Mouse (Mus musculus) thymus, adult 18-20 months (tissue): ENCODE data around the gene Erich6b.

Experiments
- DNase-seq, 2 experiments: peaks; one replicate each; pipeline ENCODE4 v3.0.0; 2022; ENCODE audit warnings: mixed read lengths in 2 of 2

Gene Erich6b

GRCm38 (mm10) chr14:75708986-75709385 lies 66.9 kb downstream of the Erich6b start:
- DNase-seq, result no peak

- no peak for DNase-seq
These were observed 69.7 kb downstream of the Erich6b start for GRCm38 (mm10) chr14:75711731-75712130.

GRCm38 (mm10) chr14:75712687-75713086 lies 70.6 kb downstream of the Erich6b start:
- DNase-seq, result no peak

GRCm38 (mm10) chr14:75713661-75714060 lies 71.6 kb downstream of the Erich6b start:
- no peak for DNase-seq

GRCm38 (mm10) chr14:75716410-75716809 lies 74.4 kb downstream of the Erich6b start:
- no peak for DNase-seq
